In the genomic region with DNA sequence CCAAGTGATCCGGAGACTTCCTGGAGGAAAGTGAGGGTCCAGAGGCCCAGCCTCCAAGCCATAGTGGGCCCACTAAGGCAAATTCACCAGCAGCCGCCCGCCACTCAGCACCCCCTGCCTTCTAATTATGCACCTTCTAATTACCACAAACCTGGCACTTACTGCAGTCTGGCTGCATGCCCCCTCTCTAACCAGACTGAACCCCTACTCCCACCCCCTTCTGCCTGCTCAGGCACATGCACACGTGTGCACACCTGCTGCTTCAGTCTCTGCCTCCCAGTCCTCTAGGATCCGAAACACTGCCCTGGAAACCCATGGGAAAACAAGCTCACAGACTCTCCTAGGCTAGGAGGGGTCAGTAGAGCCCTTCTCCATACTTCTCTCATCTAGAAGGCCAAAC, we compare ENCODE assay signal across 14 mouse cellular contexts. TPM values are rescaled to one million over a fixed set of nuclear protein-coding genes. Genes with fewer than 3 reads are reported as not detected.
DNase-seq lines count a peak whose midpoint lies in the region; ATAC-seq and TF ChIP-seq lines count a peak whose summit lies in the region.
"Had no signal": no experiment of that assay in that cellular context is flagged by ENCODE, and none has a peak within 500 bp of the region (broad histone marks: within the 10 kb centered on the region; RNA-seq: fewer than 3 reads in every experiment).

No protein-coding gene starts in this region.

- 0 out of 2 replicates have a peak overlapping the region, but pooled peaks have one; percentile 2 for H3K4me3 ChIP-seq in heart, embryonic 15.5 days
- peak overlapping the region; percentile 9; the same call in 1 of the 2 replicates for H3K4me3 ChIP-seq in stomach, embryonic 16.5 days (replicated peaks; ENCODE audit: low read length)
- no peak overlapping the region for H3K4me3 ChIP-seq in stomach, postnatal 0 days (ENCODE audit: low read depth, low read length)
- no peak overlapping the region for H3K4me3 ChIP-seq in forebrain, postnatal 0 days (ENCODE audit: low read depth, low read length)
- peak overlapping the region; percentile 45 for H3K4me3 ChIP-seq in small intestine, adult 2 months (ENCODE audit: low read depth, low read length)
- no peak overlapping the region for H3K4me3 ChIP-seq in midbrain, embryonic 16.5 days (ENCODE audit: low read depth, low read length)
- H3K4me3 ChIP-seq: erythroblast, embryonic 14.5 days; limb, embryonic 15.5 days; midbrain, embryonic 10.5 days had no signal

- H3K9ac ChIP-seq in heart, embryonic 15.5 days = no peak overlapping the region
- 0 out of 2 replicates have a peak overlapping the region, but pooled peaks have one; percentile 11 for H3K9ac ChIP-seq in stomach, embryonic 16.5 days (ENCODE audit: low read length)
- no peak overlapping the region for H3K9ac ChIP-seq in stomach, postnatal 0 days (ENCODE audit: low read length)
- no peak overlapping the region for H3K9ac ChIP-seq in forebrain, postnatal 0 days
- H3K9ac ChIP-seq in midbrain, embryonic 16.5 days (ENCODE audit: low read depth, low read length) = no peak overlapping the region
- H3K9ac ChIP-seq: limb, embryonic 15.5 days had no signal

- no peak for TF ChIP-seq POLR2A in small intestine, adult 2 months (IDR thresholded peaks at IDR 0.05; ENCODE audit: low read depth, low read length)

- no peaks in the 10 kb centered on the region for H3K36me3 ChIP-seq in heart, embryonic 15.5 days
- H3K36me3 ChIP-seq in stomach, embryonic 16.5 days (ENCODE audit: control insufficient read depth, insufficient read depth, low read length) = no peaks in the 10 kb centered on the region
- no peaks in the 10 kb centered on the region for H3K36me3 ChIP-seq in stomach, postnatal 0 days (ENCODE audit: control insufficient read depth, insufficient read depth, low read length)
- H3K36me3 ChIP-seq in forebrain, postnatal 0 days (ENCODE audit: insufficient read depth) = no peaks in the 10 kb centered on the region
- H3K36me3 ChIP-seq in small intestine, adult 2 months (ENCODE audit: control insufficient read depth, insufficient read depth, low read length) = no peaks in the 10 kb centered on the region
- no peaks in the 10 kb centered on the region for H3K36me3 ChIP-seq in midbrain, embryonic 16.5 days (ENCODE audit: control insufficient read depth, insufficient read depth, low read length)
- H3K36me3 ChIP-seq: limb, embryonic 15.5 days had no signal

- no peak for DNase-seq in heart, adult 11 months
- no peak for DNase-seq in stomach, postnatal 0 days (ENCODE audit: low spot score)
- DNase-seq in forebrain, postnatal 0 days = peak; percentile 35
- no peak for DNase-seq in layer of hippocampus, adult 9-11 months
- DNase-seq: thymus, postnatal 25 days had no signal

- H3K4me1 ChIP-seq in heart, embryonic 15.5 days (replicated peaks) = peaks cover 58% of the 10 kb centered on the region
- H3K4me1 ChIP-seq in stomach, embryonic 16.5 days (ENCODE audit: control insufficient read depth, insufficient read depth, low read length) = peaks cover 16% of the 10 kb centered on the region; the same call in 1 of the 2 replicates
- no peaks in the 10 kb centered on the region; the same call in 1 of the 2 replicates for H3K4me1 ChIP-seq in stomach, postnatal 0 days (replicated peaks; ENCODE audit: control insufficient read depth, insufficient read depth)
- peaks cover 17% of the 10 kb centered on the region; the same call in 1 of the 2 replicates for H3K4me1 ChIP-seq in forebrain, postnatal 0 days (ENCODE audit: insufficient read depth)
- H3K4me1 ChIP-seq in small intestine, adult 2 months (ENCODE audit: control insufficient read depth, insufficient read depth, insufficient read length, low read length) = peaks cover 2% of the 10 kb centered on the region; the same call in 1 of the 2 replicates
- no peaks in the 10 kb centered on the region; the same call in 1 of the 2 replicates for H3K4me1 ChIP-seq in midbrain, embryonic 16.5 days (ENCODE audit: control insufficient read depth, insufficient read depth, low read length)

- WGBS in heart, embryonic 15.5 days = 86% methylated on average over 5 of the region's 5 CpGs
- 73% methylated on average over 5 of the region's 5 CpGs for WGBS in stomach, embryonic 16.5 days
- 79% methylated on average over 5 of the region's 5 CpGs for WGBS in stomach, postnatal 0 days
- 32% methylated on average over 5 of the region's 5 CpGs for WGBS in forebrain, postnatal 0 days
- WGBS in small intestine, adult 2 months = 81% methylated on average over 5 of the region's 5 CpGs
- 69% methylated on average over 5 of the region's 5 CpGs for WGBS in midbrain, embryonic 16.5 days

- ATAC-seq in heart, embryonic 15.5 days (replicated peaks; ENCODE audit: insufficient number of reproducible peaks, insufficient read depth, low FRiP score, low read depth) = no peak
- no peak for ATAC-seq in stomach, embryonic 16.5 days (ENCODE audit: insufficient read depth, low FRiP score)
- ATAC-seq in stomach, postnatal 0 days (ENCODE audit: low FRiP score, low TSS enrichment) = no peak
- ATAC-seq in forebrain, postnatal 0 days = no peak
- no peak for ATAC-seq in midbrain, embryonic 16.5 days
- ATAC-seq: intestine, postnatal 0 days; Patski had no signal

- H3K27ac ChIP-seq in heart, embryonic 15.5 days = peak overlapping the region; percentile 38; the same call in 1 of the 2 replicates
- no peak overlapping the region for H3K27ac ChIP-seq in stomach, embryonic 16.5 days (ENCODE audit: low read length)
- no peak overlapping the region for H3K27ac ChIP-seq in stomach, postnatal 0 days (replicated peaks)
- H3K27ac ChIP-seq in forebrain, postnatal 0 days (ENCODE audit: low read depth, low read length) = no peak overlapping the region
- H3K27ac ChIP-seq in small intestine, adult 2 months (ENCODE audit: insufficient read depth, low read depth, low read length) = peak overlapping the region; percentile 52; the same call in 1 of the 2 replicates
- H3K27ac ChIP-seq in midbrain, embryonic 16.5 days (ENCODE audit: low read length) = no peak overlapping the region
- H3K27ac ChIP-seq: midbrain, embryonic 10.5 days had no signal

- no peaks in the 10 kb centered on the region for H3K9me3 ChIP-seq in heart, embryonic 15.5 days (replicated peaks)
- no peaks in the 10 kb centered on the region for H3K9me3 ChIP-seq in stomach, embryonic 16.5 days (replicated peaks; ENCODE audit: control insufficient read depth, low read length)
- no peaks in the 10 kb centered on the region for H3K9me3 ChIP-seq in stomach, postnatal 0 days (ENCODE audit: control insufficient read depth, low read length)
- H3K9me3 ChIP-seq in forebrain, postnatal 0 days (ENCODE audit: low read length) = no peaks in the 10 kb centered on the region
- no peaks in the 10 kb centered on the region for H3K9me3 ChIP-seq in midbrain, embryonic 16.5 days (replicated peaks; ENCODE audit: control insufficient read depth, low read length, poor library complexity, severe bottlenecking)
- H3K9me3 ChIP-seq: limb, embryonic 15.5 days; midbrain, embryonic 10.5 days had no signal

- no peak for TF ChIP-seq CTCF in stomach, postnatal 0 days (IDR thresholded peaks at IDR 0.05; ENCODE audit: low read depth)
- TF ChIP-seq CTCF in forebrain, postnatal 0 days (IDR thresholded peaks at IDR 0.05; ENCODE audit: low read depth) = no peak
- no peak for TF ChIP-seq CTCF in small intestine, adult 2 months (IDR thresholded peaks at IDR 0.05; ENCODE audit: extremely low read depth, insufficient read length, insufficient replicate concordance, low read depth, low read length)

- H3K27me3 ChIP-seq in heart, embryonic 15.5 days = no peaks in the 10 kb centered on the region
- H3K27me3 ChIP-seq in stomach, embryonic 16.5 days (ENCODE audit: control insufficient read depth, insufficient read depth, low read length) = no peaks in the 10 kb centered on the region
- no peaks in the 10 kb centered on the region for H3K27me3 ChIP-seq in stomach, postnatal 0 days (ENCODE audit: control insufficient read depth, insufficient read depth, low read length)
- H3K27me3 ChIP-seq in forebrain, postnatal 0 days (ENCODE audit: insufficient read depth, low read length) = no peaks in the 10 kb centered on the region
- H3K27me3 ChIP-seq in small intestine, adult 2 months (ENCODE audit: control insufficient read depth, insufficient read depth, low read length) = no peaks in the 10 kb centered on the region
- H3K27me3 ChIP-seq in midbrain, embryonic 16.5 days (ENCODE audit: control insufficient read depth, insufficient read depth, low read depth, low read length) = no peaks in the 10 kb centered on the region
- H3K27me3 ChIP-seq: limb, embryonic 15.5 days; Patski had no signal

- peak overlapping the region; percentile 2; the same call in 1 of the 2 replicates for H3K4me2 ChIP-seq in heart, embryonic 15.5 days
- H3K4me2 ChIP-seq in stomach, embryonic 16.5 days (ENCODE audit: low read depth, low read length) = no peak overlapping the region
- no peak overlapping the region for H3K4me2 ChIP-seq in stomach, postnatal 0 days (replicated peaks; ENCODE audit: low read depth)
- no peak overlapping the region for H3K4me2 ChIP-seq in forebrain, postnatal 0 days (ENCODE audit: low read depth)
- H3K4me2 ChIP-seq in midbrain, embryonic 16.5 days (ENCODE audit: low read length) = no peak overlapping the region
- H3K4me2 ChIP-seq: limb, embryonic 15.5 days had no signal

- no peak for TF ChIP-seq EP300 in stomach, postnatal 0 days (optimal IDR thresholded peaks at IDR 0.05)

RNA-seq across cellular contexts. Expression of a gene that starts 8.4 kb away (rescaled TPM):
- 2.5 and 4.9 TPM in 2 replicates for polyA plus RNA-seq in heart, embryonic 15.5 days (2015; fragmentation: Nextera tagmentation; extraction: Ambion mirVana)
- polyA plus RNA-seq in stomach, embryonic 16.5 days (2015; fragmentation: Nextera tagmentation; extraction: Ambion mirVana) = 3.3 and 4.0 TPM in 2 replicates
- 0.71 and 1.2 TPM in 2 replicates for polyA plus RNA-seq in stomach, postnatal 0 days (2015; fragmentation: Nextera tagmentation; extraction: Ambion mirVana)
- 7.5 and 8.3 TPM in 2 replicates for total RNA-seq in forebrain, postnatal 0 days (2014; rRNA removed)
- polyA plus RNA-seq in forebrain, postnatal 0 days (2015; fragmentation: Nextera tagmentation; extraction: Ambion mirVana) = 4.4 and 5.1 TPM in 2 replicates
- 7.0 and 9.5 TPM in 2 replicates for polyA plus RNA-seq in small intestine, adult 2 months (2012; rRNA removed)
- polyA plus RNA-seq in midbrain, embryonic 16.5 days (2015; fragmentation: Nextera tagmentation; extraction: Ambion mirVana) = 5.0 and 5.4 TPM in 2 replicates

Comparison
In these comparisons a context has a peak if more than half of its experiments do, and no peak if none do; other contexts are left out.
1. H3K4me3 ChIP-seq: peak in heart, embryonic 15.5 days (single experiment), stomach, embryonic 16.5 days (single experiment) and small intestine, adult 2 months (single experiment); none in stomach, postnatal 0 days (single experiment), forebrain, postnatal 0 days (single experiment) and midbrain, embryonic 16.5 days (single experiment).
2. H3K27ac ChIP-seq: peak in heart, embryonic 15.5 days (single experiment) and small intestine, adult 2 months (single experiment); none in stomach, embryonic 16.5 days (single experiment), stomach, postnatal 0 days (single experiment), forebrain, postnatal 0 days (single experiment) and midbrain, embryonic 16.5 days (single experiment).